ENCODE assay signal across 10 mouse cellular contexts in genomic region chr5:101426067-101426771, GRCm38 (mm10).
DNase-seq lines count a peak whose midpoint lies in the region; ATAC-seq lines count a peak whose summit lies in the region.
"Had no signal": no experiment of that assay in that cellular context is flagged by ENCODE, and none has a peak within 500 bp of the region (broad histone marks: within the 10 kb centered on the region; RNA-seq: fewer than 3 reads in every experiment).

No protein-coding gene starts in this region.

- peak overlapping the region; percentile 36 for H3K4me2 ChIP-seq in hindbrain, embryonic 13.5 days
- peak overlapping the region; percentile 32 for H3K4me2 ChIP-seq in neural tube, embryonic 11.5 days (ENCODE audit: low read depth)

- H3K27me3 ChIP-seq in heart, embryonic 10.5 days (ENCODE audit: insufficient read depth, poor library complexity, severe bottlenecking), result no peaks in the 10 kb centered on the region
- peaks cover 70% of the 10 kb centered on the region for H3K27me3 ChIP-seq in hindbrain, embryonic 13.5 days
- H3K27me3 ChIP-seq in neural tube, embryonic 11.5 days (ENCODE audit: control insufficient read depth, insufficient read depth, low read length), result peaks cover 7% of the 10 kb centered on the region; the same call in 1 of the 2 replicates

- ATAC-seq in hindbrain, embryonic 13.5 days (ENCODE audit: low FRiP score), result peak; percentile 88
- peak; percentile 84 for ATAC-seq in neural tube, embryonic 11.5 days (ENCODE audit: insufficient read depth, low FRiP score, low TSS enrichment)
- ATAC-seq in megakaryocyte-erythroid progenitor cell, adult 5-6 weeks (replicated peaks; ENCODE audit: low FRiP score, low TSS enrichment, poor library complexity, severe bottlenecking), result no peak
- ATAC-seq in granulocyte monocyte progenitor cell, adult 5-6 weeks (replicated peaks; ENCODE audit: poor library complexity, severe bottlenecking), result no peak

- H3K4me3 ChIP-seq in heart, embryonic 10.5 days, result no peak overlapping the region
- no peak overlapping the region for H3K4me3 ChIP-seq in hindbrain, embryonic 13.5 days
- H3K4me3 ChIP-seq in neural tube, embryonic 11.5 days (ENCODE audit: low read depth, low read length), result no peak overlapping the region

- H3K27ac ChIP-seq in heart, embryonic 10.5 days, result no peak overlapping the region
- peak overlapping the region; percentile 60; the same call in 1 of the 2 replicates for H3K27ac ChIP-seq in hindbrain, embryonic 13.5 days
- H3K27ac ChIP-seq in neural tube, embryonic 11.5 days (ENCODE audit: low read depth, low read length), result peak overlapping the region; percentile 64; the same call in 1 of the 2 replicates

- WGBS in heart, embryonic 10.5 days, result 47% methylated on average over 13 of the region's 13 CpGs
- 14% methylated on average over 13 of the region's 13 CpGs for WGBS in hindbrain, embryonic 13.5 days
- 20% methylated on average over 13 of the region's 13 CpGs for WGBS in neural tube, embryonic 11.5 days

- DNase-seq in heart, embryonic 10.5 days (ENCODE audit: low spot score), result peak; percentile 64
- no peak for DNase-seq in heart, postnatal 25 days (ENCODE audit: low spot score)
- peak; percentile 83 for DNase-seq in embryo, embryonic 10.5 days (ENCODE audit: low spot score)
- peak; percentile 74 for DNase-seq in neural tube, embryonic 11.5 days (ENCODE audit: low spot score)
- DNase-seq in kidney, adult 11 months, result no peak
- DNase-seq: adrenal gland, postnatal 36 days; gastrocnemius, postnatal 25 days had no signal

- H3K9me3 ChIP-seq in heart, embryonic 10.5 days, result no peaks in the 10 kb centered on the region
- H3K9me3 ChIP-seq in hindbrain, embryonic 13.5 days, result no peaks in the 10 kb centered on the region
- H3K9me3 ChIP-seq in neural tube, embryonic 11.5 days (ENCODE audit: control insufficient read depth, low read length), result no peaks in the 10 kb centered on the region

- H3K36me3 ChIP-seq in heart, embryonic 10.5 days, result no peaks in the 10 kb centered on the region
- H3K36me3 ChIP-seq in hindbrain, embryonic 13.5 days, result no peaks in the 10 kb centered on the region
- no peaks in the 10 kb centered on the region for H3K36me3 ChIP-seq in neural tube, embryonic 11.5 days (ENCODE audit: control insufficient read depth, insufficient read depth, low read length)

- H3K9ac ChIP-seq in hindbrain, embryonic 13.5 days, result peak overlapping the region; percentile 19; the same call in 1 of the 2 replicates
- no peak overlapping the region for H3K9ac ChIP-seq in neural tube, embryonic 11.5 days (ENCODE audit: low read length)

- H3K4me1 ChIP-seq in heart, embryonic 10.5 days, result 0 out of 2 replicates have a peak, but pooled peaks cover 6% of the 10 kb centered on the region
- peaks cover 19% of the 10 kb centered on the region for H3K4me1 ChIP-seq in hindbrain, embryonic 13.5 days (replicated peaks)
- H3K4me1 ChIP-seq in neural tube, embryonic 11.5 days (ENCODE audit: control insufficient read depth, insufficient read depth, low read length), result peaks cover 15% of the 10 kb centered on the region

- intact Hi-C loops in heart, postnatal 25 days (cut with DNase I), result no loop called here

Comparison
In these comparisons a context has a peak if more than half of its experiments do, and no peak if none do; other contexts are left out.
1. DNase-seq: peak in heart, embryonic 10.5 days (single experiment), embryo, embryonic 10.5 days (single experiment) and neural tube, embryonic 11.5 days (single experiment); none in heart, postnatal 25 days (single experiment) and kidney, adult 11 months (single experiment).
2. ATAC-seq: peak in hindbrain, embryonic 13.5 days (single experiment) and neural tube, embryonic 11.5 days (single experiment); none in megakaryocyte-erythroid progenitor cell, adult 5-6 weeks (single experiment) and granulocyte monocyte progenitor cell, adult 5-6 weeks (single experiment).